Mouse (Mus musculus): ENCODE data around the gene Teddm1b. TPM values are rescaled to one million over a fixed set of nuclear protein-coding genes. Genes with fewer than 3 reads are reported as not detected.
A peak's percentile ranks its signal among the peaks of the same experiment; 100 is the strongest.

Teddm1b gene
- total RNA-seq, 2 experiments from 2014 or later: 0.09 to 0.18 TPM

DNA sequence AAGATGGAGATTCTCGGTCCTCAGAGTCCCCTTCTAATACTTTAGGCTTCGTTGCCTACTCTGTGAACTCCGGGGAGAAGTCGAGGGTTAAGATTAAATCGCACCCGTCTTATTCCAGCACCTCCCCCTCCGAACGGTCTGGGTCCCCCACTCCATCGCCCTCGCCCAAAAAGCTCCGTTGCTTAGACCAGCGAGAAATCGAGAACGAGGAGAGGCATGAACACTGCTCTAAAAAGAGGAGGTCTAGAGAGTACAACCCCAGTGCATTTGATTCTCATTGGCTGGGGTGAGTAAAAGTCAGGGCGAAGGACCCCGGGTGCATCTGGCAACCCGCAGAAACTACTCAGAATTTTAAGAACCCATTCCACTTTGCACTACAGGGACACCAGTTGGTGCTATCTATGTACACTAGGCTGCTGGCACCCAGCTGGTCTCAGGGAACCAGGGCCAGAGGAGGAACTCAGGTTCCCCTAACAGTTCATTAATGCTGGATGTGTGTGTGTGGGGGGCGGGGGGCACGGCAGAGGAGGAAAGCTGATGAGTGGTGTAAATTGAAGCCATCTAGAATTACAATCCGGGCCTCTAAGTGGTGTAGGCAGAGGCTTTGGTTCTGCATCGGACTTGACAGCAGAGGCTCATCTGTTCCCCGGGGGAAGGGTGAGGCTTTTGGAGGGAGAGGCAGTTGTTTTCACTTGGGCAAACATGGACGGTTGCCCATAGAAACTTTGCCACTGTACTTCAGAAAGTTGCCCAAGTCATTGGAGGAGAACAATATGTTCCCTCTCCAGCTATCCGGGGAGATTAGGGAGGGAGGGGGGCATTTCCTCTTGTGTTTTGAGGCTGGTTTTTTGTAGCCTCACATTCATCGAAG, 26.9 kb downstream of the Teddm1b start:
- peak; percentile 2; the same call in 1 of the 2 replicates for ATAC-seq (ENCODE audit: poor library complexity, severe bottlenecking)

DNA sequence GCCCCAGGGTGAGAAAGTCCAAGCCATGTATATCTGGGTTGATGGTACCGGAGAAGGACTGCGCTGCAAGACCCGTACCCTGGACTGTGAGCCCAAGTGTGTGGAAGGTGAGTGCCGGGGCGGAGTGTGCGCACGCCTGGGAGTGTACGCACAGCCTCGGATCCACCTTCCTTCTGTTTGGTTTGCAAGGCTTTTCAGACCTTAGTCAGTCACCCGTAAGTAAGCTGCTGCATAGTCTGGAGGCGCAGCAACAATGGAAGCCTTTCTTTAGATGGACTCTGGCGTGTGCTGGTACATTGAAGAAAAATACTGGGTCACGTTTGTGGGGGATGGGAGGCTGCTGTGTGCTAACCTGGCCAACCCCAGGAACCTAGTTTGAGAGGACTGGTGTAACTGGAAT, 28.9 kb downstream of the Teddm1b start:
- no peak for ATAC-seq (ENCODE audit: poor library complexity, severe bottlenecking)

- no peak for ATAC-seq (ENCODE audit: poor library complexity, severe bottlenecking)
These were observed 30.1 kb downstream of the Teddm1b start for GRCm38 (mm10) chr1:153904236-153904635.

GRCm38 (mm10) chr1:153905884-153906283, 31.7 kb downstream of the Teddm1b start:
- ATAC-seq (ENCODE audit: poor library complexity, severe bottlenecking): no peak

DNA sequence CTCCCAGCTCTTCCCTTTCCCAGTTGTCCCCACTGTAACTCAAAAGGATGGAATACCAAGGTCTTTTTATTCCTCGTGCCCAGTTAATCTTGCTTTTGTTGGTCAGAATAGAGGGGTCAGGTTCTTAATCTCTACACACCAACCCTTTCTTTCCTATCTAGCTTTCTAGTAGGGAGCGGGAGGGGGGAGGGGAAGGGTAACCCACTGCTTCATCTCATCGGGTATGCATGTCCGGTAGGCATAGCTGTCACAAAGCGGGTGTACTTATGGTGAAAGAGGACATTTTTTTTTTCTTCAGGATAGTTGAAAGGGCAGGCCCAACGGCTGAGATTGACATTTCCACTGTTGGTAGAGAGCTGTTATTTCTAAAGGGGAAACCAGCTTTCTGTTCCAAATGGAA, 34.1 kb downstream of the Teddm1b start:
- ATAC-seq (ENCODE audit: poor library complexity, severe bottlenecking): no peak

DNA sequence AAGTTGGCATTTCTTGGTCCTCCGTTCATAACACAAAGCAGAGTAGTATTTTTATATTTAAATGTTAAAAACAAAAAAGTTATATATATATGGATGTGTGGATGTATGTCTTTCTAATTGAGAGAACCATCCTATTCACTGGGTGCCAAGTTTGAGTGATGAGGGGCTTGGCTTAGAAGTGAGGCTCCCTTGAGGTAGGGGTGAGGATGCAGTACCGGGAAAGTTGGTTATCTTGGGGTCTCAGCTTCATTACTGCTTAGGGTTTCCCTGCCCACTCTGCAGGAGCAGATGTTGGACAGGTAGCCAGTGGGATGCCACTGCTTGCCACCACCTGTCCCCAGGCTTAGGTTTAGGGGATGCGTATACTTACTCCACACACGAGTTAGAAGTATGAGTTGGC, 34.6 kb downstream of the Teddm1b start:
- ATAC-seq (ENCODE audit: poor library complexity, severe bottlenecking): no peak

DNA sequence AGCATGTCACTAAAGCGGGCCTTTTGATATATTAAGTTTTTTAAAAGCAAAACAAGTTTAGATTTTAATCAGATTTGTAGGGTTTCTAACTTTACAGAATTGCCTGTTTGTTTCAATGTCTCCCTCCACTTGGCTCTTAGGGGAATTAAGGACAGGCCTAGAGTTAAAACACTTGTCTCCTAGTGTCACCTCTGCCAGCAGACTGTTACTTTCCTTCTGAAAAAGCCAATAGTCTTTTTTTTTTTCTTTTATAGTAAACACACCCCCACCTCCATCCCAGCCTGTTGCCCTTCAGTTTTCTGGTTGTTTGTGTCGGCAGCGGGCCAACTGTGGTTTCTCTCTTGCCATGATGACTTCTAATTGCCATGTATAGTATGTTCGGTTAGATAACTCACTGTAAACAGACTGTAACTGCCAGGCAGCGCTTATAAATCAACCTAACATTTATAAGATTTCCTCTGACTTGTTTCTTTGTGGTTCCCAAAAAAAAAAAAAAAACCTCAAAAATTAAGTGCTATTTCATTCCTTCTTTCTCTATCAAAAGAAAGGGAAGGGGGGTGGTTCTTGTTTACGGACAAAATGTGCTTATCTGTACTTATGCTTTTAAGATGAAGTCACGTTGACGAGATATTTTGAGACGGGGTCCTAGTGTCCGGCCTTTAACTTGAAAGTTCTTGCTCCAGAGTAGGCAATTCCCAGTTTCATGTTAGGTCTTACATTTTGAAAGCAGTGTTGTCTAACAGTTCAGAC, 35.2 kb downstream of the Teddm1b start:
- ATAC-seq (ENCODE audit: poor library complexity, severe bottlenecking): no peak

GRCm38 (mm10) chr1:153909963-153910291, 35.8 kb downstream of the Teddm1b start:
- ATAC-seq (ENCODE audit: poor library complexity, severe bottlenecking): peak; percentile 19

DNA sequence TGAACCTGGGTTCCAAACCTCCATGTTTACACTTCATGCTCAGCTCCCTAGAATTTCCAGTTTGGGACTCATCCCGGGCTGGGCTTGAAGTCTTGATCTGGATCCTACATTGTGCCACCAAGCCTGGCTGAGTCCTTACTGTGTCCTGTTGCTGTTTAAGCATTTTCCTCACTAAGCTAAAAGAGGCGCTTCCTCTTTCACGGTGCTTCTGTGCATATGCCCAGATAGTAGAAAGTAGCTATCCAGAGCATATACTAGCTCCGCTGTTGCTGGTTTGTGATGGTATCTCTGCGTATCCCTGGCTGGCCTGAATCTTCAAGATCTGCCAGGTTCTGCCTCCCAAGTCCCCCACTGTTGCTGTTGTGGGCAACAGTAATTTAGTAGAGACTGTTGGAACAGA, 36.3 kb downstream of the Teddm1b start:
- peak; percentile 58 for ATAC-seq (ENCODE audit: poor library complexity, severe bottlenecking)

DNA sequence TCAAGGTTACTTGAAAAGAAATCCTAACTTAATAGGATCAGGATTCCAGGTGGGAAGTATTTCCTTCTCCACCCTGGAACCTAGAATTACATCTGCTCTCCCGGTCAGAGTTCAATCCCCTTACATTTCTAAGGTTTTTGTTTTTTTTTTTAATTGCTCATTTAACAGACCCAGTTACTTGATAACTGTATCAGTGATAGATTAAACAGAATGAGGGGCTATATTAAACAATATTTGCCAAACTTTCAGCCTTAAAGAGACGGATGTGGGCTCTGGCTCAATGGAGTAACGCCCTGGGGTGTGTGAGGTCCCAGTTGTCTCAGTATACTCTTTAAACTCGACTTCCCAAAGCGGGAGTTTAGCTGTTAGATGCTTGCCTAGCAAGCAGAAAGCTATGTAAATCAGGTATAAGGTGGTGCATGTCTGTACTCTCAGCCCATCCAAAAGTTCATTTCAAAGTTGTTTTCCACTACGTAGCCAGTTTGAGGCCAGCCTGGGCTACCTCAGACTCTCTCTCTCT, 37.2 kb downstream of the Teddm1b start:
- no peak for ATAC-seq (ENCODE audit: poor library complexity, severe bottlenecking)

- ATAC-seq (ENCODE audit: poor library complexity, severe bottlenecking): peak; percentile 83
These were observed 39.7 kb downstream of the Teddm1b start for GRCm38 (mm10) chr1:153913869-153914268.

DNA sequence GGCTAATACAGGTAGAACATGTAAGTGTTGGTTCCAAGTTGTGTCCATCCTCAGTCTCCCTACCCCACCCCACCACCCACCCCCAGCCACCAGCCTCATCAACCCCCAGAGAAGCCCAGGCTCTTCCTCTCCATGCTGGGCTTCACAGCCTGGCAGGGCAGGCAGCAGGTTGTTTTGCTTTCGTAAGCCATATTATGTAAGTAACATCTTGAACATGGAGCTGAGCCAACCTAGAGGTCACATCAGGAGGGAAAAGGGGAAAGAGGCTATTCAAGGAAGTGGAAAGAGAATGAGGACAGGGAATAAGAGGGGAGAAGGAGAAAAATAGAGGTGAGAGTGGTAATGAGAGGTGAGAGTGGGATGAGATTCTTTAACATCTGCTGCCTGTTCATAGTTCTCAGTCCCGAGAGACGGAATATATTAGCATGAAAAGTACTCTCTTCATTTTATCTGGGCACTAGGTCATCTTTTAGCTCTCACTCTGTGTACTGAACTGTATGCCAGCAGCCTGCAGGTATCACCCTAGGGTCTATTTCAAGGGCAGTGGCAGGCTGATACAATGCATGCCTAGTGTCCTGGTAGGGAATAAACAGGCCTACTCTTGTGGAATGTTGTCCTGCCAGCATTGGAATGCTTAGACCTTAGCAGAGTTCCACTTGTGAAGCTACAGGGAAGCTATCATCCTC, 44.5 kb downstream of the Teddm1b start:
- ATAC-seq (ENCODE audit: poor library complexity, severe bottlenecking): no peak

DNA sequence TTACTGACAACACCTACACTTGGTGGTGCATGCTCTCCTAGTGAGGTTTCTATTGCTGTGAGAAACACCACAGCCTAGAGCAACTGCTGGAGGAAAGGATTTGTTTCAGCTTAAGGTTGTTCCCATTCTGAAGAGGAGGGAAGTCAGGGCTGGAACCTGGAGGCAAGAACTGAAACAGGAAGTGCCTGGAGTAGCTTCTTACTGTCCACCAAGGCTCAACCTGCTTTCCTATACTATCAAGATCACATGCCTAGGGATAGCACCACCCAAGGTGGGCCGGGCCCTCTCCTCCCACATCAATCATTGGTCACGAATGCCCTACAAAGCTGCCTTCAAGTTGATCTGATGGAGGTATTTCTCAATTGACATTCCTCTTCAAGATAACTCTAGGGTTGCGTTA, 47.5 kb downstream of the Teddm1b start:
- ATAC-seq (ENCODE audit: poor library complexity, severe bottlenecking): peak; percentile 75

DNA sequence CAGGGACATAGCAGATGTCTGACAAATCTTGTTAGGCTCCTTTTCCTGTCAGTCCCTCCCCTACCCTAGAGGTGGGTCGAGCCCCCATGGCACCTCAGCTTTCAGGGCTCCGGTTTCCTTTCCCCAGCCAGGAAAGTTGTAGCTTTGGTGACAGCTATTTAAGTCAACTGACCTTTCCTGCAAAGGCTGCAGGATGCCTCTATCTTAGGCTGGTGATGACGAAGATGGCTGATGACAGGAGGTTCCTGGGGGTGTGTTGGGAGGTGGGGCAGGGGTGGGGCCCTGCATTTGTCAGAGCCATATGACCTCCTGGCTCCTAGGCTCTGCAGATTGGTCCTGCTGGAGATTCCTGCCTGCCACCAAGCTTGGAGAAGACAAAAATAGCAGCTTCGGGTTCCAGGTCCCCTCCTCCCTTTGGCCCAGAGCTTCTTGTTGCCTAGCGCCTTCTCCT, 48.5 kb downstream of the Teddm1b start:
- ATAC-seq (ENCODE audit: poor library complexity, severe bottlenecking): no peak

GRCm38 (mm10) chr1:153924395-153925385, 50.5 kb downstream of the Teddm1b start:
- no peak for ATAC-seq (ENCODE audit: poor library complexity, severe bottlenecking)

Other genes with a start within 250 kb of the Teddm1b start
- not detected in 2 replicates for gene Rgs8, start 221.3 kb upstream of the Teddm1b start, total RNA-seq (2015)
- gene Rgs8, start 221.3 kb upstream of the Teddm1b start, total RNA-seq (2017): 0.33 TPM in 1 of 2 replicates, not detected in the other
- gene Rgs16, start 134.0 kb upstream of the Teddm1b start, total RNA-seq (2015): not detected in 2 replicates
- not detected in 2 replicates for gene Rgs16, start 134.0 kb upstream of the Teddm1b start, total RNA-seq (2017)
- gene Rnasel, start 124.9 kb upstream of the Teddm1b start, total RNA-seq (2015): 50.2 and 54.4 TPM in 2 replicates
- gene Rnasel, start 124.9 kb upstream of the Teddm1b start, total RNA-seq (2017): 60.5 and 74.1 TPM in 2 replicates
- gene Rgsl1, start 30.2 kb upstream of the Teddm1b start, total RNA-seq (2015): not detected in 2 replicates
- gene Rgsl1, start 30.2 kb upstream of the Teddm1b start, total RNA-seq (2017): not detected in 2 replicates
- gene Teddm1a, start 17.4 kb downstream of the Teddm1b start, total RNA-seq (2015): not detected in 2 replicates
- gene Teddm1a, start 17.4 kb downstream of the Teddm1b start, total RNA-seq (2017): not detected in 2 replicates
- 58.1 and 63.4 TPM in 2 replicates for gene Glul, start 25.6 kb downstream of the Teddm1b start, total RNA-seq (2015)
- 79.0 and 91.0 TPM in 2 replicates for gene Glul, start 25.6 kb downstream of the Teddm1b start, total RNA-seq (2017)
- 0.55 and 0.56 TPM in 2 replicates for gene Teddm2, start 25.9 kb downstream of the Teddm1b start, total RNA-seq (2015)
- 0.04 and 0.41 TPM in 2 replicates for gene Teddm2, start 25.9 kb downstream of the Teddm1b start, total RNA-seq (2017)